Mouse (Mus musculus) midbrain, embryonic 14.5 days (tissue): Measurements from ENCODE around the gene Zic5. TPM values are rescaled to one million over a fixed set of nuclear protein-coding genes. Genes with fewer than 3 reads are reported as not detected.
A peak's percentile ranks its signal among the peaks of the same experiment; 100 is the strongest.

Experiments
- ATAC-seq: fragments of 200-750 bp; cut with Nextera tagmentation; 2 replicates; pipeline ENCODE4 v1.8.0; 2017; ENCODE audit warnings: moderate number of reproducible peaks, moderate library complexity; ENCODE audit not compliant: low FRiP score, low TSS enrichment
- DNase-seq: peaks from one replicate; pipeline ENCODE4 v3.0.0-alpha.2; 2015
- H3K27ac ChIP-seq: fragments of 300-500 bp; sonication (generic); replicated peaks from 2 replicates; pipeline ENCODE4 v1.5.1; 2014; ENCODE audit warnings: mild to moderate bottlenecking, low read depth, low read length, moderate library complexity
- H3K27me3 ChIP-seq: fragments of 300-500 bp; sonication (generic); 2 replicates; pipeline ENCODE4 v1.6.1; 2014; ENCODE audit warnings: low read length, control low read depth, mixed read lengths; ENCODE audit not compliant: control insufficient read depth, insufficient read depth
- H3K36me3 ChIP-seq: fragments of 300-500 bp; sonication (generic); 2 replicates; pipeline ENCODE4 v1.6.1; 2014; ENCODE audit warnings: low read length, control low read depth; ENCODE audit not compliant: control insufficient read depth, insufficient read depth
- H3K4me1 ChIP-seq: fragments of 300-500 bp; sonication (generic); 2 replicates; pipeline ENCODE4 v1.6.1; 2014; ENCODE audit warnings: mild to moderate bottlenecking, antibody characterized with exemption, low read length, control low read depth; ENCODE audit not compliant: control insufficient read depth, insufficient read depth
- H3K4me2 ChIP-seq: fragments of 300-500 bp; sonication (generic); 2 replicates; pipeline ENCODE4 v1.6.1; 2014; ENCODE audit warnings: mild to moderate bottlenecking, low read length, moderate library complexity
- H3K4me3 ChIP-seq: fragments of 300-500 bp; sonication (generic); replicated peaks from 2 replicates; pipeline ENCODE4 v1.5.1; 2014; ENCODE audit warnings: low read depth, low read length
- H3K9ac ChIP-seq: fragments of 300-500 bp; sonication (generic); replicated peaks from 2 replicates; pipeline ENCODE4 v1.6.1; 2014; ENCODE audit warnings: mild to moderate bottlenecking, low read length, moderate library complexity
- H3K9me3 ChIP-seq: fragments of 300-500 bp; sonication (generic); 2 replicates; pipeline ENCODE4 v1.6.1; 2016; ENCODE audit warnings: low read length, control low read depth, mixed read lengths; ENCODE audit not compliant: control insufficient read depth
- WGBS: fragments of 180-500 bp; shearing (Covaris S2); extraction: QIAGEN DNeasy Blood & Tissue Kit; methylation state at CpG from one replicate; pipeline ENCODE4 v1.1.7; 2014; 5-methylcytosine and 5-hydroxymethylcytosine counted together
- polyA plus RNA-seq: library from polyadenylated mRNA; unstranded; fragments of >200 nt; fragmentation: Nextera tagmentation; extraction: Ambion mirVana; gene quantifications from 2 replicates; pipeline ENCODE4 v1.2.1, GENCODE M21; 2014

Gene Zic5
- polyA plus RNA-seq, 1 experiment from 2014 or later = 14.9 TPM

DNA sequence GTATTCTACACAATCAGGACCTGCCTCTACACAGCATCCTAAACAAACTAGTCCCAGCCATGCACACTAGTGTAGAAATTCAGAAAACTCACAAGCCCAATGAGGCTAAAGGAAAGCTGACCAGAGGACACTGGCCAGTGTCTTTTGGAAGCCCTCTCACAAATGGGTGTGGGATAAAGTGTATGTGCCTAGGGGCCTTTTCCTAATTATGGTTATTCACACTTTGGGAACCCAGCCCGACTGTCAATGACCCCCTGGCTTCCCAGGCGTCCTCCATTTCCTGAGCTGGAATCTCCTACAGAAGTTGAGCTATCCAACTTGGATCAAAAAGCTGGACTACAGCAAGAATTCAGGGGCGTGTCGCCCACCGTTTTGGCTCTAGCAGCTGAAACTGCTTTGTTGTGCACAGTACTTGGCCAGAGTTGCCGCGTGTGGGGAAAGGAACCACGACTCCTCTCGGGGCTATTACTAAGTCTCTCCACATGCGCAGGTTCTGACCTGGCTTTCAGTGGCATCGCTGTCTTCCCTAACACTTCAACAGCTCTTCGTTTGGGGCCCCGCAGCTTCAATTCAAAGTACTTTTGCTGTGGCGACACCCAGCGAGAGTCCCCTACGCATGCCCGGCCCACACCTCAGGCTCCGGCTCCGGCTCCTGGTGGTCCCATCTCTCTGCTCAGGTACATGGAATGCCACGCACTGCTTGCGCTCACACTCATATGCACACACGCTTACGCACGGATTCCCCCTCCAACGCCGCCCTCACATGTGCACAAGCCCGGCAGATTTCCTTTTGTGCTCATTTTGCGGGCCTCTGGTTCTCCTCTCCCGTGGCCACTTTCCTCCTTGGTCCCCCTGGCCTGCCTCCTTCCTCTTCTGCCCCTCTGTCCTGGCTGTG lies 15.6 kb downstream of the Zic5 start:
- Histone ChIP-seq H3K9me3 (no peaks in the 10 kb centered on the region), H3K36me3 (no peaks in the 10 kb centered on the region), H3K27ac (peak overlapping the region; percentile 57), H3K4me3 (peak overlapping the region; percentile 29), H3K4me2 (peak overlapping the region; percentile 63), H3K27me3 (peaks cover 79% of the 10 kb centered on the region), H3K4me1 (peaks cover 26% of the 10 kb centered on the region; the same call in 1 of the 2 replicates), H3K9ac (peak overlapping the region; percentile 39; the same call in 1 of the 2 replicates)
- WGBS = 2% methylated on average over 29 of the region's 29 CpGs
- DNase-seq = peak; percentile 45
- ATAC-seq = no peak

DNA sequence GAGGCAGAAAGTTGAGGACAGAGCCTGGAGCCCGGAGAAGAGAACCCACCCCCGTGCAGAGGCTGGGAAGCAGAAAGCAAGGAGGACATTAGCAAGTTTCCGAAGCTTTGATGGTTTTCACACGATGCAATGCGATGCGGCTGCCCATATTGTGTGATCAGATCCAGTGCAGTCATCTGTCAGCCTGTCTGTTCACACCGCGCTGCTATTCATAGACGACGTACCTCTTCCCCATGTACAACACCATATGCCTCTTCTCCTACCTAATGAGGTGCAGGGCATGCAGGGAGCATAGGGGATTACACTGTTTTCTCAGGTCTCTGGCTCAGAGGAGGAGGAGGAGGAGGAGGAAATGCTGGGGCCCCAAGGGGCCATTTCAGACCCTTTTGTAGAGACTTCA lies 28.6 kb downstream of the Zic5 start:
- Histone ChIP-seq H3K9me3 (no peaks in the 10 kb centered on the region), H3K4me1 (no peaks in the 10 kb centered on the region), H3K27me3 (no peaks in the 10 kb centered on the region), H3K4me3 (no peak overlapping the region), H3K4me2 (no peak overlapping the region), H3K36me3 (no peaks in the 10 kb centered on the region), H3K9ac (no peak overlapping the region), H3K27ac (no peak overlapping the region)
- ATAC-seq = no peak
- 68% methylated on average over 10 of the region's 10 CpGs for WGBS
- no peak for DNase-seq

DNA sequence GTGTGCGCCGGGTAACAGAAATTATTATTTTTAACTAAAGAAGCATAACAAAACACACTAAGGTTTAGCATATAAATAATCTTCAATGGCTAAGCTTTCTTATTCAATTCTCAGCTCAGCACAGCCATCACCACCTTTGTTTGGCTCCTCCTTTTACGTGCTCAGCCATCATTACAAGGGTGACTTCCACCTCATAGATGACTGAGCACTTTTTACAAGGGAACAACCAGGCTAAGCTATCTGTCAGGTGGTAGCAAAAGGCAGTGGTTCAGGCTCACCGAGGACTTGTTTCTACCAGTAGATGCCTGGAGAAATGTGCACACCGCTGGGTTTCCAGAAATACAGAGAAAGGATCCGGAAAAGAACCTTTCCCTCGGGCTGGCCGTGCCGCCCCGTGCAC lies 31.4 kb downstream of the Zic5 start:
- DNase-seq (no peak), ATAC-seq (no peak)
- Histone ChIP-seq H3K27me3 (no peaks in the 10 kb centered on the region), H3K9ac (no peak overlapping the region), H3K27ac (no peak overlapping the region), H3K9me3 (no peaks in the 10 kb centered on the region), H3K4me3 (no peak overlapping the region), H3K4me1 (no peaks in the 10 kb centered on the region), H3K36me3 (no peaks in the 10 kb centered on the region), H3K4me2 (no peak overlapping the region)
- WGBS = 90% methylated on average over 10 of the region's 10 CpGs

DNA sequence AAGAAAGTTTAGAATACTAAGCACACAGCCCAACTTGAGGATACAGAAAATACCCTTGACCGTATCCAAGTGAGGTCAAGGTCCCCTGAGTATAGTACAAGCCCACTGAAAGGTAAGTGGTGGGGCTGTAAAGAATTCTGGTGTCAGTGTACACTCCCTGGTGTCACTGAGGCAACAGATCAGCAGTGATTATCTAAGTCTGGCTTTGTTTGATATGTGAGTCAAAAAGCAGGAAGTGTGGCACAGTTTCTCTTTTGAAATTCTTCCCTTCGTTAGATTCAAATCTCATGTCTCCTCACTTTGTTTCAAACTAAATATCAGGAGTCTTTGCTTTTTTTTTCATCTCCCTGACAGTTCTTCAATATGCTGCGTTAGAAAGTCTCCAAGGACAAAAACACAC lies 32.9 kb downstream of the Zic5 start:
- DNase-seq (no peak), ATAC-seq (no peak)
- WGBS = 67% methylated on average over 3 of the region's 3 CpGs
- Histone ChIP-seq H3K9me3 (no peaks in the 10 kb centered on the region), H3K4me1 (no peaks in the 10 kb centered on the region), H3K27ac (no peak overlapping the region), H3K9ac (no peak overlapping the region), H3K4me3 (no peak overlapping the region), H3K36me3 (no peaks in the 10 kb centered on the region), H3K27me3 (no peaks in the 10 kb centered on the region), H3K4me2 (no peak overlapping the region)

DNA sequence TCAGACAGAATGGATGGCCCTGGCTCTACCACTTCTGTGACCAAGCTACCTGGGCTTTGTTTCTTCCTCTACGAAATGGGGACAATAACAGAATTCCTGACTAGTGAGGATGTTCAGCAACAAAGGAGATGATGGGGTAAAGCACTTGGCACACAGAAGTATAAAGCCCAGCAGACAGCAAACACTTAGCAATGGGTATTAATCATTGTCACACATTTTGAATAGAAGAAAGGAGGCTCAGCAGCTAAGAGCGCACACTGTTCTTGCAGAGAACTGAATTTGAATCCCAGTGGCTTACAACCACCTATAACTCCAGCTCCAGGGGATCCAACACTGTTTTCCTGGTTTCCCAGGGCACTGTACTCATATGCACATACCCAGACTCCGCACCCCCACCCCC lies 37.8 kb downstream of the Zic5 start:
- H3K27me3 ChIP-seq = no peaks in the 10 kb centered on the region
- no peaks in the 10 kb centered on the region for H3K9me3 ChIP-seq
- H3K4me3 ChIP-seq = no peak overlapping the region
- peaks cover 3% of the 10 kb centered on the region; the same call in 1 of the 2 replicates for H3K4me1 ChIP-seq
- H3K27ac ChIP-seq = no peak overlapping the region
- H3K36me3 ChIP-seq = no peaks in the 10 kb centered on the region
- no peak overlapping the region for H3K4me2 ChIP-seq
- ATAC-seq (no peak), DNase-seq (no peak)
- no peak overlapping the region for H3K9ac ChIP-seq
- WGBS = 64% methylated on average over 3 of the region's 3 CpGs

DNA sequence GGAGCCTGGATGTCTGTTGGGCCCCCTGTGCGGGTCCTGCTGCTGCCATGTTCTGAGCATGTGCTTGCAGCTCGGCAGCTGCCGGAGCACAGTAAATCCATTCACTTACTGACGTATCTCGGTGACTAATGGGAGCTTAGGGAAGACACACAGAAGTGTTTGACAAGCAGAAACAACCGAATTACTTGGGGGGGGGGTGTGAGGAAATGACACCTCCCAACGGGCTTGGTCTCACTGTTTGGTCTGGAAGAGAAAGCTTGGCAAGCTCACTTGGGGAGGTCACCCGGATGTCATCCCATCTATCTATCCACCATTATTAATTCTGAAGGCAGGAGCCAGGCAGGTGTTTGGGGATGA lies 38.3 kb downstream of the Zic5 start:
- no peak overlapping the region for H3K4me2 ChIP-seq
- ATAC-seq (no peak), DNase-seq (peak; percentile 43)
- H3K27ac ChIP-seq = no peak overlapping the region
- WGBS = 32% methylated on average over 8 of the region's 8 CpGs
- no peaks in the 10 kb centered on the region for H3K36me3 ChIP-seq
- H3K4me3 ChIP-seq = no peak overlapping the region
- peaks cover 3% of the 10 kb centered on the region; the same call in 1 of the 2 replicates for H3K4me1 ChIP-seq
- H3K9ac ChIP-seq = no peak overlapping the region
- no peaks in the 10 kb centered on the region for H3K27me3 ChIP-seq
- no peaks in the 10 kb centered on the region for H3K9me3 ChIP-seq

DNA sequence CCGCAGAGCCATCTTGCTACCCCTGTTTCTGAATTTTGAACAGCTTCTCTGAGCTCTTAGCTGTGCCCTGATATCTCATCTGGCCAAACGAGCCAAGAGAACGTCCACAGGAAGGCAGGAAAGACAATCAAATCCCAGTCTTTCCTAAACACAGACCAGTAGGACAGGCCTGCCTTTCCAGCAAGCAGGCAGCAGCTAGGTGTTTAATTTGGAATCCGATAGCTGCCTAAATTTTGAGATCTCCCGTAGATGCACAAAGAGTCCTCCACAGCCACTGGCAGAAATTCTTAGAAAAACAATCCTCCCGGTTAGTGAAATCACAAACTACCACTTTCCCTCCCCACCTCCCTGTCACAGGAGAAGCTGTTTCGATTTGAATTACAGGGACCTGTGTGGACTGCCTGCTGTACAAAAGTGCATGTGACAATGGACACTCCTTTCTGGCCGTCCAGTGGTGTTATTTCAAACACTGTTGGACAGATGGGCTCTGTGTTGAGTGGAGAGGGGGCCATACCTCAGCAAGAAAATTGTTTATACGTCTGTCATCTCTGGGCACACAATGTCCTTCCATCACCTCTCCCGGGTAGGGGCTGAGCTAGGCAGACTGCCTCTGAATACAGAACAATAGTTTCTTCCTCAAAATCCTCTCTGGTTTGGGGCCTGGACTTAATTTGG lies 38.8 kb downstream of the Zic5 start:
- Histone ChIP-seq H3K27ac (no peak overlapping the region), H3K9me3 (no peaks in the 10 kb centered on the region), H3K36me3 (no peaks in the 10 kb centered on the region), H3K9ac (no peak overlapping the region), H3K4me2 (no peak overlapping the region), H3K4me3 (no peak overlapping the region), H3K27me3 (no peaks in the 10 kb centered on the region), H3K4me1 (peaks cover 3% of the 10 kb centered on the region; the same call in 1 of the 2 replicates)
- DNase-seq (no peak), ATAC-seq (no peak)
- 59% methylated on average over 10 of the region's 10 CpGs for WGBS

DNA sequence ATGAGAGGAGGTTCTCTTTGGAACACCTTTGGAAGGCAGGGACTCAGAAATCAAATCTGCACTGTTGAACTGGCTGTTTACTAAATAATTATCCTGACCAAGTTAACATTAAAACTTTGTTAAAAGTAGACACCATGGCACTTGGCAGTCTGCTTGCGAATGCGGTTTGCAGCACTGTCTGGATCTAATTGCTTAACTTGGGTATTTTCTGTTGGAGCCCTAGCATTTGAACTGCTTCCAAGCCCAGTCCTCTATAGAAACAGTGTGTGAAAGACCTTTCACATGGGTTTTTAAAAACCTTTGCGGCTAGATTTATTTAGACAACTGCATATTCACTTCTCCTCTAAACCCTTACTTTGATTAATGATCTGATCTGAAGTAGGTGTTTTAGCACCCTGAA lies 41.0 kb downstream of the Zic5 start:
- Histone ChIP-seq H3K27ac (no peak overlapping the region), H3K36me3 (no peaks in the 10 kb centered on the region), H3K9me3 (no peaks in the 10 kb centered on the region), H3K9ac (no peak overlapping the region), H3K4me1 (peaks cover 3% of the 10 kb centered on the region; the same call in 1 of the 2 replicates), H3K27me3 (no peaks in the 10 kb centered on the region), H3K4me3 (no peak overlapping the region), H3K4me2 (no peak overlapping the region)
- ATAC-seq (no peak), DNase-seq (no peak)
- WGBS = 94% methylated on average over 3 of the region's 3 CpGs
